Mouse (Mus musculus): ENCODE results near the gene Abhd2.

- no peak for TF ChIP-seq CTCF (IDR thresholded peaks at IDR 0.05; ENCODE audit: extremely low read depth, insufficient read depth, insufficient read length, insufficient replicate concordance)
- no peak for TF ChIP-seq POLR2A (IDR thresholded peaks at IDR 0.05; ENCODE audit: low read depth, low read length)
These were observed 17.2 kb upstream of the Abhd2 start for GRCm38 (mm10) chr7:79255752-79256151.

All from spleen, adult 2 months (tissue).